Mouse (Mus musculus): ENCODE results near the gene Ptprk.

Gene Ptprk

DNA sequence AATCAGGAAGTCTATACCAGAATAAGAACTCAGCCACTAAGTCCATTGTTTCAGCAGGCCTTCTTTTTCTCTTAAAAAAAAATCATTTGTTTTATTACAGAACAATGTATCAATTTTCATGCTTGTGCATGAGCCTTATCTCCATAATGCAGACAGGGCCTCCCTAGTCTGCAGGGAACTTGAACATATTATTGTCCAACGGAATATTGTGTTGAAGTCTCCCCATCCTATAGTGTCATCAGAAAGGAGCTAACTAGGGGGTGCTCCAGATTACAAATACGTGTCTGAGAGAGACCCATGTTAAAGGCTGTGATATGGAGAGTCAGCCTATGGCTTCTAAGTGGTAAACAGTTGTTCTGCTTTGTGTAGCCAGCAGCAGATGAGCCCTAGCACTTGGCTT is 543.4 kb downstream of the Ptprk start:
- no peak for DNase-seq (ENCODE audit: extremely low read depth, low read depth)

DNA sequence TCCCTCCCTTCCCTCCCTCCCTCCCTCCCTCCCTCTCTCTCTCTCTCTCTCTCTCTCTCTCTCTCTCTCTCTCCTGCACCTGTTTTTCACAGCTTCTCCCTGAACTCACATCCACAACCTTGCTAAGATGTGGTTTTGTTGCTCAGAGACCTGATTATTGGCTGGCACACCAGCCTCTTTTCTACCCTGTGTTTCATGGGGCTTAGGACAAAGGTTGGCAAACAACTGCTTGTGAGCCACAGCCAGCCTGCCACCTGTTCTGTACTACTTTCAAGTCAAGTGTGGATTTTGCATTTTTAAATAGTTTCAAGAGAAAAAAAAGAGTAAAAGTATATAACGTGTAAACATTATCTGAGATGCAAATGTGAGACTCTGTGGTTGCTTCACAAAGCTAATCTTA is 544.8 kb downstream of the Ptprk start:
- no peak for DNase-seq (ENCODE audit: extremely low read depth, low read depth)

DNA sequence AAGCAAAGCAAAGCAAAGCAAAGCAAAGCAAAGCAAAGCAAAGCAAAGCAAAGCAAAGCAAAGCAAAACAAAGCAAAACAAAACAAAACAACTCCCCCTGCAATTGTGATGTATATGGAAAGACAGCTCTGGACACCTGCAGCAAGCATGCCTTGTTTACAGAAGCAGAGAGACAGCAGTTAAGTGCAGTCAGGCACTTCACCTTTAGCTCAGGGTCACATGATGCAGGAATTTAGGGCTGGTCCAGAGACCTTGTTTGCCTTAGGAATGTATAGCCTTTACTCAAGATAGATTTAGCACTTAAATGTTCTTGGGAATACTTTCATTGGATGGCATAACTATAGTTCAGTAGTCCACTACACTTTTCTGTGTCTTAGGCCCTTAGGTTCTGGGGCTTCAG is 561.5 kb downstream of the Ptprk start:
- DNase-seq (ENCODE audit: extremely low read depth, low read depth): no peak

- DNase-seq (ENCODE audit: extremely low read depth, low read depth): no peak
Measured at GRCm38 (mm10) chr10:28641887-28642286, 567.3 kb downstream of the Ptprk start.
